Mouse (Mus musculus) myocyte (in vitro differentiated cells): ENCODE measurements around the gene Shank2.

ENCODE experiments used
- E2F4 ChIP-seq: IDR thresholded peaks from one replicate; pipeline ENCODE4 v1.6.1; 2011; ENCODE audit warnings: mild to moderate bottlenecking, control low read depth, moderate library complexity; ENCODE audit not compliant: insufficient read depth
- MYOD1 ChIP-seq, 3 experiments: IDR thresholded peaks; one replicate each; pipeline ENCODE4 v1.6.1; 2011; ENCODE audit warnings: control low read depth in 2 of 3, low read depth in 2 of 3, mild to moderate bottlenecking in 2 of 3, moderate library complexity in 1 of 3; ENCODE audit not compliant: insufficient read length in 2 of 3, control insufficient read depth in 1 of 3
- POLR2A ChIP-seq: IDR thresholded peaks from one replicate; pipeline ENCODE4 v1.6.1; 2011; ENCODE audit warnings: low read depth, mild to moderate bottlenecking, control low read depth, moderate library complexity; ENCODE audit not compliant: insufficient read length
- TCF12 ChIP-seq: IDR thresholded peaks from one replicate; pipeline ENCODE4 v1.6.1; 2011; ENCODE audit warnings: mild to moderate bottlenecking, control low read depth; ENCODE audit not compliant: poor library complexity, insufficient read depth, severe bottlenecking
- USF1 ChIP-seq: IDR thresholded peaks from one replicate; pipeline ENCODE4 v1.6.1; 2011; ENCODE audit warnings: low read depth, mild to moderate bottlenecking, control low read depth, moderate library complexity

GRCm38 (mm10) chr7:144217192-144217591 lies 215.5 kb downstream of the Shank2 start:
- no peak for TF ChIP-seq POLR2A
- TF ChIP-seq TCF12: no peak
- no peak for TF ChIP-seq MYOD1 (IDR thresholded peaks at IDR 0.05; ENCODE audit: control insufficient read depth in 1 of 3, insufficient read length in 2 of 3, low read depth in 2 of 3)
- no peak for TF ChIP-seq E2F4
- no peak for TF ChIP-seq USF1
